Mouse (Mus musculus) cerebellum, adult 9-11 months (tissue): ENCODE measurements around the gene Casp7.

ENCODE experiments used
- DNase-seq: peaks from one replicate; pipeline ENCODE4 v3.0.0; 2022

The Casp7 gene

GRCm38 (mm10) chr19:56425492-56425891, 28.6 kb downstream of the Casp7 start:
- DNase-seq: no peak

- DNase-seq: no peak
Measured at GRCm38 (mm10) chr19:56430369-56430768, 33.4 kb downstream of the Casp7 start.

GRCm38 (mm10) chr19:56432706-56433105, 35.8 kb downstream of the Casp7 start:
- DNase-seq: no peak

- DNase-seq: no peak
Measured at GRCm38 (mm10) chr19:56433581-56433980, 36.7 kb downstream of the Casp7 start.

GRCm38 (mm10) chr19:56436380-56436779, 39.5 kb downstream of the Casp7 start:
- peak; percentile 51 for DNase-seq

- DNase-seq: no peak
Measured at GRCm38 (mm10) chr19:56438357-56439071, 41.6 kb downstream of the Casp7 start.

- no peak for DNase-seq
Measured at GRCm38 (mm10) chr19:56439072-56439434, 42.1 kb downstream of the Casp7 start.

- DNase-seq: no peak
Measured at GRCm38 (mm10) chr19:56443445-56443844, 46.5 kb downstream of the Casp7 start.

GRCm38 (mm10) chr19:56448784-56449183, 51.9 kb downstream of the Casp7 start:
- no peak for DNase-seq

- no peak for DNase-seq
Measured at GRCm38 (mm10) chr19:56449537-56449936, 52.6 kb downstream of the Casp7 start.

- no peak for DNase-seq
Measured at GRCm38 (mm10) chr19:56450892-56451291, 54.0 kb downstream of the Casp7 start.

GRCm38 (mm10) chr19:56451867-56452266, 54.9 kb downstream of the Casp7 start:
- no peak for DNase-seq

GRCm38 (mm10) chr19:56452421-56452820, 55.5 kb downstream of the Casp7 start:
- no peak for DNase-seq

GRCm38 (mm10) chr19:56454862-56455261, 57.9 kb downstream of the Casp7 start:
- no peak for DNase-seq

GRCm38 (mm10) chr19:56455369-56455768, 58.4 kb downstream of the Casp7 start:
- peak; percentile 68 for DNase-seq

GRCm38 (mm10) chr19:56457569-56457968, 60.6 kb downstream of the Casp7 start:
- no peak for DNase-seq

GRCm38 (mm10) chr19:56459154-56460050, 62.5 kb downstream of the Casp7 start:
- DNase-seq: peak; percentile 27

- no peak for DNase-seq
Measured at GRCm38 (mm10) chr19:56460241-56460640, 63.3 kb downstream of the Casp7 start.

GRCm38 (mm10) chr19:56461522-56462101, 64.7 kb downstream of the Casp7 start, which contains the start of gene Plekhs1:
Gene Plekhs1, plus strand, starts transcription at chr19:56461640.
- no peak for DNase-seq

GRCm38 (mm10) chr19:56462786-56463185, 65.9 kb downstream of the Casp7 start:
- DNase-seq: no peak

GRCm38 (mm10) chr19:56466486-56466885, 69.6 kb downstream of the Casp7 start:
- no peak for DNase-seq

GRCm38 (mm10) chr19:56470286-56471020, 73.5 kb downstream of the Casp7 start:
- DNase-seq: no peak

- no peak for DNase-seq
Measured at GRCm38 (mm10) chr19:56471934-56472333, 75.0 kb downstream of the Casp7 start.
